Mouse (Mus musculus): ENCODE data around the gene Tnfaip2. TPM values are rescaled to one million over a fixed set of nuclear protein-coding genes. Genes with fewer than 3 reads are reported as not detected.
A peak's percentile ranks its signal among the peaks of the same experiment; 100 is the strongest.

The Tnfaip2 gene
- polyA plus RNA-seq, 1 experiment: 4.7 TPM

- Histone ChIP-seq H3K27me3 (ENCODE audit: control insufficient read depth, insufficient read depth, low read length, poor library complexity, severe bottlenecking) (no peaks in the 10 kb centered on the region; the same call in 1 of the 2 replicates), H3K9me3 (replicated peaks; ENCODE audit: control insufficient read depth, insufficient read depth, low read length, poor library complexity, severe bottlenecking) (no peaks in the 10 kb centered on the region), H3K4me3 (ENCODE audit: low read depth, low read length) (peak overlapping the region; percentile 56), H3K9ac (ENCODE audit: low read depth, poor library complexity, severe bottlenecking) (no peak overlapping the region), H3K4me1 (ENCODE audit: control insufficient read depth, insufficient read depth, low read length) (no peaks in the 10 kb centered on the region), H3K36me3 (ENCODE audit: control insufficient read depth, insufficient read depth, low read length, poor library complexity, severe bottlenecking) (no peaks in the 10 kb centered on the region), H3K27ac (ENCODE audit: insufficient read depth, low read length) (no peak overlapping the region)
- TF ChIP-seq POLR2A (IDR thresholded peaks at IDR 0.05; ENCODE audit: insufficient read depth, low read length) (no peak), CTCF (IDR thresholded peaks at IDR 0.05; ENCODE audit: low read depth, low read length) (no peak)
These were observed 44.2 kb downstream of the Tnfaip2 start for GRCm38 (mm10) chr12:111486455-111486854.

GRCm38 (mm10) chr12:111489261-111489865, 47.1 kb downstream of the Tnfaip2 start:
- H3K27me3 ChIP-seq (ENCODE audit: control insufficient read depth, insufficient read depth, low read length, poor library complexity, severe bottlenecking): no peaks in the 10 kb centered on the region; the same call in 1 of the 2 replicates
- peaks cover 4% of the 10 kb centered on the region; the same call in 1 of the 2 replicates for H3K9me3 ChIP-seq (replicated peaks; ENCODE audit: control insufficient read depth, insufficient read depth, low read length, poor library complexity, severe bottlenecking)
- no peak overlapping the region for H3K9ac ChIP-seq (ENCODE audit: low read depth, poor library complexity, severe bottlenecking)
- no peak overlapping the region for H3K27ac ChIP-seq (ENCODE audit: insufficient read depth, low read length)
- H3K36me3 ChIP-seq (ENCODE audit: control insufficient read depth, insufficient read depth, low read length, poor library complexity, severe bottlenecking): no peaks in the 10 kb centered on the region
- H3K4me1 ChIP-seq (ENCODE audit: control insufficient read depth, insufficient read depth, low read length): no peaks in the 10 kb centered on the region
- no peak overlapping the region for H3K4me3 ChIP-seq (ENCODE audit: low read depth, low read length)
- TF ChIP-seq EP300 (IDR thresholded peaks at IDR 0.05; ENCODE audit: insufficient read depth, low read depth, low read length) (no peak), POLR2A (IDR thresholded peaks at IDR 0.05; ENCODE audit: insufficient read depth, low read length) (no peak), CTCF (IDR thresholded peaks at IDR 0.05; ENCODE audit: low read depth, low read length) (no peak)

GRCm38 (mm10) chr12:111494931-111495330, 52.7 kb downstream of the Tnfaip2 start:
- Histone ChIP-seq H3K9ac (ENCODE audit: low read depth, poor library complexity, severe bottlenecking) (no peak overlapping the region), H3K27me3 (ENCODE audit: control insufficient read depth, insufficient read depth, low read length, poor library complexity, severe bottlenecking) (no peaks in the 10 kb centered on the region), H3K4me1 (ENCODE audit: control insufficient read depth, insufficient read depth, low read length) (peaks cover 2% of the 10 kb centered on the region), H3K36me3 (ENCODE audit: control insufficient read depth, insufficient read depth, low read length, poor library complexity, severe bottlenecking) (no peaks in the 10 kb centered on the region), H3K27ac (ENCODE audit: insufficient read depth, low read length) (no peak overlapping the region), H3K9me3 (replicated peaks; ENCODE audit: control insufficient read depth, insufficient read depth, low read length, poor library complexity, severe bottlenecking) (peaks cover 4% of the 10 kb centered on the region; the same call in 1 of the 2 replicates), H3K4me3 (ENCODE audit: low read depth, low read length) (no peak overlapping the region)
- no peak for TF ChIP-seq POLR2A (IDR thresholded peaks at IDR 0.05; ENCODE audit: insufficient read depth, low read length)
- no peak for TF ChIP-seq EP300 (IDR thresholded peaks at IDR 0.05; ENCODE audit: insufficient read depth, low read depth, low read length)
- no peak for TF ChIP-seq CTCF (IDR thresholded peaks at IDR 0.05; ENCODE audit: low read depth, low read length)

- H3K27ac ChIP-seq (ENCODE audit: insufficient read depth, low read length): no peak overlapping the region
- no peaks in the 10 kb centered on the region for H3K36me3 ChIP-seq (ENCODE audit: control insufficient read depth, insufficient read depth, low read length, poor library complexity, severe bottlenecking)
- no peaks in the 10 kb centered on the region for H3K27me3 ChIP-seq (ENCODE audit: control insufficient read depth, insufficient read depth, low read length, poor library complexity, severe bottlenecking)
- peaks cover 6% of the 10 kb centered on the region for H3K4me1 ChIP-seq (ENCODE audit: control insufficient read depth, insufficient read depth, low read length)
- peaks cover 4% of the 10 kb centered on the region; the same call in 1 of the 2 replicates for H3K9me3 ChIP-seq (replicated peaks; ENCODE audit: control insufficient read depth, insufficient read depth, low read length, poor library complexity, severe bottlenecking)
- TF ChIP-seq EP300 (IDR thresholded peaks at IDR 0.05; ENCODE audit: insufficient read depth, low read depth, low read length) (no peak), CTCF (IDR thresholded peaks at IDR 0.05; ENCODE audit: low read depth, low read length) (peak; percentile 72), POLR2A (IDR thresholded peaks at IDR 0.05; ENCODE audit: insufficient read depth, low read length) (no peak)
- H3K4me3 ChIP-seq (ENCODE audit: low read depth, low read length): no peak overlapping the region
- no peak overlapping the region for H3K9ac ChIP-seq (ENCODE audit: low read depth, poor library complexity, severe bottlenecking)
These were observed 54.8 kb downstream of the Tnfaip2 start for GRCm38 (mm10) chr12:111497076-111497475.

- Histone ChIP-seq H3K36me3 (ENCODE audit: control insufficient read depth, insufficient read depth, low read length, poor library complexity, severe bottlenecking) (no peaks in the 10 kb centered on the region), H3K4me3 (ENCODE audit: low read depth, low read length) (no peak overlapping the region), H3K27ac (ENCODE audit: insufficient read depth, low read length) (no peak overlapping the region), H3K4me1 (ENCODE audit: control insufficient read depth, insufficient read depth, low read length) (peaks cover 13% of the 10 kb centered on the region), H3K9ac (ENCODE audit: low read depth, poor library complexity, severe bottlenecking) (no peak overlapping the region), H3K27me3 (ENCODE audit: control insufficient read depth, insufficient read depth, low read length, poor library complexity, severe bottlenecking) (no peaks in the 10 kb centered on the region), H3K9me3 (replicated peaks; ENCODE audit: control insufficient read depth, insufficient read depth, low read length, poor library complexity, severe bottlenecking) (no peaks in the 10 kb centered on the region; the same call in 1 of the 2 replicates)
- TF ChIP-seq EP300 (IDR thresholded peaks at IDR 0.05; ENCODE audit: insufficient read depth, low read depth, low read length): no peak
- TF ChIP-seq POLR2A (IDR thresholded peaks at IDR 0.05; ENCODE audit: insufficient read depth, low read length): no peak
- TF ChIP-seq CTCF (IDR thresholded peaks at IDR 0.05; ENCODE audit: low read depth, low read length): no peak
These were observed 57.3 kb downstream of the Tnfaip2 start for GRCm38 (mm10) chr12:111499617-111500016.

- peaks cover 13% of the 10 kb centered on the region for H3K4me1 ChIP-seq (ENCODE audit: control insufficient read depth, insufficient read depth, low read length)
- no peaks in the 10 kb centered on the region for H3K36me3 ChIP-seq (ENCODE audit: control insufficient read depth, insufficient read depth, low read length, poor library complexity, severe bottlenecking)
- H3K9me3 ChIP-seq (replicated peaks; ENCODE audit: control insufficient read depth, insufficient read depth, low read length, poor library complexity, severe bottlenecking): no peaks in the 10 kb centered on the region; the same call in 1 of the 2 replicates
- TF ChIP-seq CTCF (IDR thresholded peaks at IDR 0.05; ENCODE audit: low read depth, low read length) (no peak), EP300 (IDR thresholded peaks at IDR 0.05; ENCODE audit: insufficient read depth, low read depth, low read length) (peak; percentile 31; the same call in 1 of the 2 replicates)
- no peak overlapping the region for H3K27ac ChIP-seq (ENCODE audit: insufficient read depth, low read length)
- H3K4me3 ChIP-seq (ENCODE audit: low read depth, low read length): peak overlapping the region; percentile 36
- no peak overlapping the region for H3K9ac ChIP-seq (ENCODE audit: low read depth, poor library complexity, severe bottlenecking)
- no peaks in the 10 kb centered on the region for H3K27me3 ChIP-seq (ENCODE audit: control insufficient read depth, insufficient read depth, low read length, poor library complexity, severe bottlenecking)
These were observed 58.5 kb downstream of the Tnfaip2 start for GRCm38 (mm10) chr12:111500725-111501124.
